Mouse (Mus musculus): ENCODE measurements around the gene Ccdc157.
A peak's percentile ranks its signal among the peaks of the same experiment; 100 is the strongest.

The Ccdc157 gene

GRCm38 (mm10) chr11:4101851-4102250 is 58.2 kb downstream of the Ccdc157 start:
- DNase-seq (ENCODE audit: low spot score) = no peak

- DNase-seq (ENCODE audit: low spot score) = no peak
These were observed 60.6 kb downstream of the Ccdc157 start for GRCm38 (mm10) chr11:4099447-4099846.

DNA sequence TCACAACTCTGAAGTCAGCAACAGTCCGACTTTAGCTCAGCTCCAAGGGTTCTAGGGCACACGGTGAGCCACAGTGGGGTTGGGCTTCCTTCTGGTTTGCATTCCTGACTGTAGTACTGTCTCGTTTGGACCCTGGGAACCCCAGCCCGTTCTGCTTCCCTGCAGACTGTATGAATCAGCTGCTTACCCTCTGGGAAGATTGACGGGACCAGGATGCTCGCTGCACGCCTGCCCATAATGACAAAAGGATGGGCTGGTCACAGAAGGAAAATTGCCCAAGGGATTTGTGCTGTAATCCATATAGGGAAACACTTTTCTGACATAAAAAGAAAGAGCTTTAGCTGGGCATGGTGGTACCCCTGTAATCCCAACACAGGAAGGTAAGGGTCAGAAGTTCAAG is 61.3 kb downstream of the Ccdc157 start:
- DNase-seq (ENCODE audit: low spot score) = no peak

GRCm38 (mm10) chr11:4098120-4098519 is 62.0 kb downstream of the Ccdc157 start:
- no peak for DNase-seq (ENCODE audit: low spot score)

DNA sequence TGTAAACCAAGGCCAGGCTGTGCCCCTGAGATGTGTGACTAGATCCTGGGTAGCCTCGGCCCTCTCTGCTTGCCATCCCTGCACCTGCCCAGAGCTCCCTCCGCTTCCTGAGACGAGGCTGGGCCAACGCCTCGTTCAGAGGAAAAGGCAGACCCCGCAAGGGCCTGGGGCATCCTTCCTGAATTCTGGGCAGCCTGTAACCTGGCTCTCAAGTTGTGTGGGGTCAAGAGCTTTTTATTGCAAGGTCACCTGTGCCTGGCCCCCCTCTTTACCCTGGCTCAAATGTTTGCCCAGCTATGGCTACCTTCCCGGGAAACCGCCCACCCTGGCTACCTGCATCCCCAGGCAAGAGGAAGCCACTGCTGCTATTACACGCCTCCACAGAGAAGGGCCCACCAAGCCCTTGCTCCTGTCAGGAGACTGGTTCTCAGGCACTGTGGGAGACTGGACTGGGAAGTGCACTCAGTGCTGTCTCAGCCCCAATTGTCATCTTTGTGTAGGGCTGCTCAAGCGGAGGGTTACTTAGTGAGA is 62.9 kb downstream of the Ccdc157 start:
- no peak for DNase-seq (ENCODE audit: low spot score)

GRCm38 (mm10) chr11:4096054-4096984 is 63.8 kb downstream of the Ccdc157 start:
- DNase-seq (ENCODE audit: low spot score) = peak; percentile 99

DNA sequence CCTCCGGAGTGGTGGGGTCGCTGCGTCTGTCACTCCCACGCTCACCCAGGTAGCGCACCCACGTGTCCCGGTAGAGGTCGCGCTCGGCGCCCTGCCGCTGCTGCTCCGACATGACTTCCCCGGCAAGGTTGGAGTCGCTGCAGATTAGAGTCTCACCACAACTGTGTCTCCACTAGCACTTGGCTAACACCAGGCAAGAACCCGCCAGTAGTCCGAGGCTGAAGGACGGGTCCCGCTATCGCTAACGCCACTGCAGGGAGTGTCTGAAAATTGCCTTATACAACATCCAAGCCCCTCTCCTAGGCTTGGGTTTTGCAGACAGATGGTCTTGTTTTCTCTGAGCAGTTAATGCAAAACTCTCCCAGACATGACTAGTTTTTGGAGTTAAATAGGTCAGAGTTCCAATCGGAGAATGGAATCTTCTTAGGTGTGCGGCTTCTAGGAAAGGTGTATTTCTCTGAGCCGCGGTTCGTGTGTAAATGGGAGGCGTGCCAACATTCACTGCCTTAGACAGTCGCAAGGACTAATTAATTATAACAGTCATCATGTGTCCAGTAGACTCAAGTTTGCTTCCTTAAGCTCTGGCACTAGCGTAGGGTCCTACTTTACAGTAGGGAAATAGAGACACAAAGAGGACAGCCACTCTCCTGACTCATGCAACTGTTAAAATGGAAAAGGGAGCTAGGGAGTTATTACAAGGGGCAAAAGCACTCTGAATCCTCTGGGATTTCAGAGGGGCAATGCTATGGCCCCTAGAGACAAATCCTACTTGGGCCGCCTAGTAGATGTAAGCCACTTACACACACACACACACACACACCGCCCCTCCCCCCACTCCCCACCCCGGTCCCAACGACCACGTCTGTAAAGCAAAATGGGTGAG is 64.7 kb downstream of the Ccdc157 start, which contains the start of gene Mtfp1:
TSS of gene Mtfp1 (minus strand) at position 275 of the 883 bp plus-strand sequence.
- peak; percentile 69 for DNase-seq (ENCODE audit: low spot score)

GRCm38 (mm10) chr11:4094378-4095170 is 65.5 kb downstream of the Ccdc157 start:
- DNase-seq (ENCODE audit: low spot score) = peak; percentile 84

- no peak for DNase-seq (ENCODE audit: low spot score)
These were observed 66.4 kb downstream of the Ccdc157 start for GRCm38 (mm10) chr11:4093459-4094377.

All from layer of hippocampus, adult 11-12 months (tissue).